Mouse (Mus musculus) Patski (cell line): ENCODE measurements around the gene Slc44a5. TPM values are rescaled to one million over a fixed set of nuclear protein-coding genes. Genes with fewer than 3 reads are reported as not detected.

Experiments used
- ATAC-seq: fragments of 100-300 bp; one replicate; pipeline ENCODE4 v1.8.0; 2021
- CTCF ChIA-PET: fragments of 350-600 bp; sonication (Branson Sonifier 250); formaldehyde crosslinking; loops from one replicate; lab custom pipeline; 2022; ENCODE audit warnings: inconsistent platforms; lab: Charles Lee
- POLR2A ChIA-PET: fragments of 350-600 bp; sonication (Branson Sonifier 250); formaldehyde crosslinking; loops from one replicate; lab custom pipeline; 2022; ENCODE audit warnings: antibody characterized with exemption, inconsistent platforms; lab: Charles Lee
- DNase-seq: peaks from one replicate; pipeline ENCODE4 v3.0.0-alpha.2; 2011; ENCODE audit warnings: low read depth, low spot score
- H3K27me3 ChIP-seq: fragments of 371-371 bp; one replicate; pipeline ENCODE4 v1.5.1; 2021
- CTCF ChIP-seq: fragments of 100-300 bp; IDR thresholded peaks from one replicate; pipeline ENCODE4 v1.5.1; 2021
- in situ Hi-C: fragments of 300-500 bp; cut with MboI; formaldehyde crosslinking; loops from 3 replicates; pipeline ENCODE4 v1.11.1; 2018; ENCODE audit warnings: low pct_unique_long_range_greater_than_20kb, mixed read lengths
- polyA plus RNA-seq: library from polyadenylated mRNA; unstranded; gene quantifications from one replicate; pipeline ENCODE4 v1.2.3, GENCODE M21; 2021

Slc44a5 gene
- polyA plus RNA-seq, 1 experiment from 2014 or later: 5.0 TPM

DNA sequence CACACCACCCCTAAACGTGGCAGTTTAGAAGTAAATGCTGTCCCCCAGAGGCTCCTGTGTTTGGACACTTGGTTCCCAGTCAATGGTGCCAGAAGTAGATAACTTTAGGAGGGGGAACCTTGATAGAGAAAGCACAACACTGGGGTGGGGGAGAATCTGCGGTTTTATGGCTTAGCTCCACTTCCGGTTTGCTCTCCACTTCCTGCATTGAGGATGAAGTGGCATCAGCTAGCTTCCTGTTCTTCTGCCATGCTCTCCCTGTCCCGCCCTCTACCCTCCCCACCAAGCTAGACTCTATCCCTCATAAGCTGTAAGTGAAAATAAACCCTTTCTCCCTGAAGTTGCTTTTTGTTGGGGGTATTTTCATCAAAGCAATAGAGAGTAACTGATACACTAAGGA, 327.9 kb downstream of the Slc44a5 start:
- in situ Hi-C loops: no loop called here
- no peak for ATAC-seq
- peaks cover 3% of the 10 kb centered on the region for H3K27me3 ChIP-seq
- POLR2A ChIA-PET: no interaction called here
- no peak for DNase-seq
- CTCF ChIA-PET: no interaction called here
- no peak for TF ChIP-seq CTCF

DNA sequence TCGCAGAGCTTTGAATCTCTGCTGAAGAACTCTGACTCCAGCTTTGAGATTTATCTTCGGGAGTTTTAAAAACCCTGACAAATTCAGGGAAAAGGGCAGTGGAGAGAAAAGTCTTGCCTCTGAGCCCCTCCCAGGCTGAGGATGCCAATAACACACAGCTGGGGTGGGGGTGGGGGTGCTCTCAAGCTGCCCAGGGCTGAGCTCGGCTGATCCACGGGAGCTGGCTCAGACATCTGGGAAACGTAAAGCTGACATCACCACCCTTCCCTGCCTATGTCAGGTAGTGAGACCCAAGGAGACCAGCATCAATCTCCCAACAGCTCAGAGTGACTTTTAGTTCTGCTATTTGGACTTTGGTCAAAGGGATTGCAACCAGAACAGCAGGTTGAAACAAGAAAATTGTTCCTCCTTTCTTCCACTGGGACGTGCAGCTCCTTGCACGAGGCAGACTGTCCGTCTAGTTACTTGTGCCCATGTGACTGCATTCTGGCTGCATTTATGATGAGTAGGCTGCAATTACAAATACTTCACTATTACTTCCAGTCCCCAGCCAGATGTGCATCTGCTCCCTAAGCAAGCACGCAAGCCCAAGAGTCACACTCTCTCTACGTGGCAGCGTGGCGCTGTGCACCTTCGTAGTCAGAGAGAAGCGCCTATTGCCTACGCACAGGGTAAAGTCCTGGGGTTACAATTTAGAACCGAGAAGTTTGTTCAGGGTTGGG, 332.1 kb downstream of the Slc44a5 start:
- POLR2A ChIA-PET: no interaction called here
- in situ Hi-C loops: no loop called here
- H3K27me3 ChIP-seq: peaks cover 3% of the 10 kb centered on the region
- ATAC-seq: no peak
- CTCF ChIA-PET: interaction anchor here (0.7 to 1.7 kb wide), 4 partner anchors 11 to 267 kb away, joined by 3 to 4 read pairs (median 3); no protein-coding TSS in a partner anchor
- no peak for TF ChIP-seq CTCF
- no peak for DNase-seq

DNA sequence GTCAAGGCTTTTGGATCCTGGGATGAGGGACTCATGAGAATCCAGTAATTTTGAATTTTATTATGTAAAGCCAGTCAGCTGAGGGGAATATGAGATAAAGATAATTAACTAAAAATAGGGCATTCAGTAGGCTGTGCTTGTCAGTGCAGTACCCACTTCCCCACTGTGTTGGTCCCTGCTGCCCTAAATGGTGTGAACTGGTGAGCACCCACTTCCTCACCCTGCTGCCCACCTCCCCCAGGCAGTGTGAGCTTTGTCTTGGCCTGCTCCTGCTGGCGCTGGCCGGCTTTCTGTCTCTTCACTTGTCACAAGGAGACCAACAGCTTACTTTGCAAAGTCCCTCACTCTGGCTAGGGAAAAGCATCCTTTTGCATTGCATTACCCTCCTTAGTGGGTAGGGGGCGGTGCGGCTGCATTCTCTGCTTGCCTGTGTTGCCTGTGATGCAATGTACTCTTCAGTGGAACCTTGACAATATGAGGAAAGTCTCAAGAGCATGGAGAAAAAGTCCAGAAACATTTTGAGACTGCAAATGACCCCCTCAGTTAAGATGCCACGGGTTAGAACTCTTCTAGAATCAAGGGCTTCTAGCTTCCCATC, 344.5 kb downstream of the Slc44a5 start:
- no peak for ATAC-seq
- no peak for DNase-seq
- ChIA-PET CTCF (interaction anchor here (1.2 to 2.1 kb wide), 2 partner anchors 11 to 13 kb away, joined by 3 to 4 read pairs; no protein-coding TSS in a partner anchor), POLR2A (no interaction called here)
- in situ Hi-C loops: no loop called here
- H3K27me3 ChIP-seq: peaks cover 16% of the 10 kb centered on the region
- peak; percentile 69 for TF ChIP-seq CTCF

Other genes starting within 250 kb of the Slc44a5 start
- 12.2 TPM for gene St6galnac3, start 248.3 kb upstream of the Slc44a5 start, polyA plus RNA-seq
- 0.12 TPM for gene Asb17, start 129.2 kb upstream of the Slc44a5 start, polyA plus RNA-seq
- 0.03 TPM for gene Msh4, start 67.3 kb upstream of the Slc44a5 start, polyA plus RNA-seq
- 219 TPM for gene Rabggtb, start 60.4 kb upstream of the Slc44a5 start, polyA plus RNA-seq
- gene Acadm, start 28.8 kb upstream of the Slc44a5 start, polyA plus RNA-seq: 240 TPM